Mouse (Mus musculus): ENCODE measurements at regions not wholly inside any gene's neighbourhood (a gene's known extent, or its start where the extent isn't known, plus 50 kb on each side); places are given as distances from the start of the nearest gene placed in this dataset.

- TF ChIP-seq CEBPB (IDR thresholded peaks at IDR 0.05; ENCODE audit: low read depth): no peak
- no peak for TF ChIP-seq MYOG (IDR thresholded peaks at IDR 0.05; ENCODE audit: control insufficient read depth, extremely low read depth, insufficient read length)
- TF ChIP-seq USF1 (IDR thresholded peaks at IDR 0.05; ENCODE audit: low read depth): no peak
- TF ChIP-seq MAX (IDR thresholded peaks at IDR 0.05): no peak
- no peak for TF ChIP-seq MYOD1 (IDR thresholded peaks at IDR 0.05; ENCODE audit: control insufficient read depth, insufficient read length, low read depth)
- Histone ChIP-seq H3K79me3 (ENCODE audit: low read depth) (no peaks in the 10 kb centered on the region), H3K4me3 (ENCODE audit: insufficient read depth, poor library complexity, severe bottlenecking) (no peak overlapping the region), H3ac (ENCODE audit: control insufficient read depth, insufficient read length, low read depth) (no peak overlapping the region), H3K27me3 (ENCODE audit: control insufficient read depth, insufficient read depth, insufficient read length) (no peaks in the 10 kb centered on the region), H3K79me2 (ENCODE audit: control insufficient read depth, insufficient read depth) (no peaks in the 10 kb centered on the region), H3K36me3 (ENCODE audit: control insufficient read depth, insufficient read depth) (no peaks in the 10 kb centered on the region)
Observed at GRCm38 (mm10) chr1:157798561-157799553, 292.3 kb downstream of the Sec16b start.

DNA sequence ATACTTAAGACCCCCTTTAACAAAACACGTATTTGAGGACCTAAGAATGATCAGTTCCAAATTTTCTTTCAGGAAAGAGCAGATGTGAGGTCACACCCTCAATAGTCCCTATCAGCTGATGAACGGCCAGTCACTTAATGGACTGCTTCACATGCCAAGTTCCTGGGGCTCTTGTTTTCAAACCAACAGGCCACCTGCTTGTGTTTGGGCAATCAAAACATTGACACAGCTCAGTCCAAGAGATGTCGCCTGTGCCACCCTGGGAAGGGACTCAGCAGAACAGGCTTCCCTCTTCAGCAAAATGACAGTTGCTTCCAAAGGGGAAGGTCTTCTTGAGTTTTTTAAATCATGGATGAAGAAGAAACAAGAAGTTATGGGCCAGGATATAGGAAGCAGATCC lies 294.6 kb downstream of the Sec16b start:
- Histone ChIP-seq H3K79me2 (ENCODE audit: control insufficient read depth, insufficient read depth) (no peaks in the 10 kb centered on the region), H3K36me3 (ENCODE audit: control insufficient read depth, insufficient read depth) (no peaks in the 10 kb centered on the region), H3K4me3 (ENCODE audit: insufficient read depth, poor library complexity, severe bottlenecking) (no peak overlapping the region), H3K27me3 (ENCODE audit: control insufficient read depth, insufficient read depth, insufficient read length) (no peaks in the 10 kb centered on the region), H3ac (ENCODE audit: control insufficient read depth, insufficient read length, low read depth) (no peak overlapping the region), H3K79me3 (ENCODE audit: low read depth) (no peaks in the 10 kb centered on the region)
- TF ChIP-seq MYOG (IDR thresholded peaks at IDR 0.05; ENCODE audit: control insufficient read depth, extremely low read depth, insufficient read length): no peak

- no peak overlapping the region for H3K4me3 ChIP-seq (ENCODE audit: insufficient read depth, poor library complexity, severe bottlenecking)
- H3K79me2 ChIP-seq (ENCODE audit: control insufficient read depth, insufficient read depth): no peaks in the 10 kb centered on the region
- no peaks in the 10 kb centered on the region for H3K27me3 ChIP-seq (ENCODE audit: control insufficient read depth, insufficient read depth, insufficient read length)
- TF ChIP-seq CTCF (IDR thresholded peaks at IDR 0.05; ENCODE audit: control insufficient read depth, insufficient read depth, insufficient read length) (no peak), MYOD1 (IDR thresholded peaks at IDR 0.05; ENCODE audit: control insufficient read depth, insufficient read length, low read depth) (no peak), MAX (IDR thresholded peaks at IDR 0.05) (no peak), USF1 (IDR thresholded peaks at IDR 0.05; ENCODE audit: low read depth) (no peak), FOSL1 (IDR thresholded peaks at IDR 0.05; ENCODE audit: insufficient read depth, low read length, poor library complexity, severe bottlenecking) (no peak), MYOG (IDR thresholded peaks at IDR 0.05; ENCODE audit: control insufficient read depth, extremely low read depth, insufficient read length) (no peak), CEBPB (IDR thresholded peaks at IDR 0.05; ENCODE audit: low read depth) (no peak)
- H3K36me3 ChIP-seq (ENCODE audit: control insufficient read depth, insufficient read depth): no peaks in the 10 kb centered on the region
- no peak overlapping the region for H3ac ChIP-seq (ENCODE audit: control insufficient read depth, insufficient read length, low read depth)
- H3K79me3 ChIP-seq (ENCODE audit: low read depth): no peaks in the 10 kb centered on the region
Observed at GRCm38 (mm10) chr1:157804229-157804628, 297.7 kb downstream of the Sec16b start.

GRCm38 (mm10) chr1:157806296-157806695 lies 299.8 kb downstream of the Sec16b start:
- no peaks in the 10 kb centered on the region for H3K36me3 ChIP-seq (ENCODE audit: control insufficient read depth, insufficient read depth)
- TF ChIP-seq USF1 (IDR thresholded peaks at IDR 0.05; ENCODE audit: low read depth) (no peak), CTCF (IDR thresholded peaks at IDR 0.05; ENCODE audit: control insufficient read depth, insufficient read depth, insufficient read length) (no peak), FOSL1 (IDR thresholded peaks at IDR 0.05; ENCODE audit: insufficient read depth, low read length, poor library complexity, severe bottlenecking) (no peak)
- no peak overlapping the region for H3ac ChIP-seq (ENCODE audit: control insufficient read depth, insufficient read length, low read depth)
- no peaks in the 10 kb centered on the region for H3K79me3 ChIP-seq (ENCODE audit: low read depth)
- no peak overlapping the region for H3K4me3 ChIP-seq (ENCODE audit: insufficient read depth, poor library complexity, severe bottlenecking)
- H3K79me2 ChIP-seq (ENCODE audit: control insufficient read depth, insufficient read depth): no peaks in the 10 kb centered on the region
- no peaks in the 10 kb centered on the region for H3K27me3 ChIP-seq (ENCODE audit: control insufficient read depth, insufficient read depth, insufficient read length)

DNA sequence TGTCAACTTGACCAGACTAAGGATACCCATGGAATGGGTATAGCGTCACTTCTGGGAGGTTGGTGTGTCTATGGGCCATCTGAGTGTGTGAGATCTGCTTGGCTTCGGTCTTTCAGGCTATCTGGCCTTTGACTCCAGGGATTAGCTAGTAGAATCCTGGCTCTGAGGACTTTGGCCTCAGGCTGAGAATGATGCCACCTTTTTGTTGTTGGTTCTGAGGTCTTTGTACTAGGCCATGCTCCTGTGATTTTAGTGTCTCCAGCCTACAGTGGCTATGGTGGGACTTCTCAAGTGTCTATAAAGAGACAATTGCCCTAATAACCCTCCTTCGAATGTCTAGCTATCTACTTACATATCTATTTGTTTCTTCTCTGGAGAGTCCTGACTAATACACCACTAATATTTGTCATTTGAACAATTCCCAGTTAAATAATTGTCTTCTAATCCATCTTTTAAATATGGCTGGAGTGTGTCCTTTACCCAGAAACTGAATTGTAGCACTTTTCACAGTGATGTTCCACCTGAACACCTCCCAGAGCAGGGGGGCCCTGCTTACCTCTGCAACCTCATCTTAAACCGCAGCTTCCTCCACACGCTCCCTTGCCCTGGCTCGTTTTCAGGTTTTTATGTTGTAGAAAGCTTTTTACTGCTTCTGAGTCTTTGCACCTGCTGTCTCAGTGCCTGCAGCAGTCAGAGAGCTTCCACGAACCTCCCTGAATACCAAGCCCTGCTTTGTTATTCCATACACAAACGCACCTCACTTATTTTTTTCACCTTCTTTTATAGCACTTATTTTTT lies 303.3 kb downstream of the Sec16b start:
- Histone ChIP-seq H3K79me3 (ENCODE audit: low read depth) (no peaks in the 10 kb centered on the region), H3K4me3 (ENCODE audit: insufficient read depth, poor library complexity, severe bottlenecking) (no peak overlapping the region), H3K27me3 (ENCODE audit: control insufficient read depth, insufficient read depth, insufficient read length) (no peaks in the 10 kb centered on the region), H3K79me2 (ENCODE audit: control insufficient read depth, insufficient read depth) (no peaks in the 10 kb centered on the region), H3ac (ENCODE audit: control insufficient read depth, insufficient read length, low read depth) (no peak overlapping the region), H3K36me3 (ENCODE audit: control insufficient read depth, insufficient read depth) (no peaks in the 10 kb centered on the region)
- TF ChIP-seq MYOD1 (IDR thresholded peaks at IDR 0.05; ENCODE audit: control insufficient read depth, insufficient read length, low read depth) (no peak), FOSL1 (IDR thresholded peaks at IDR 0.05; ENCODE audit: insufficient read depth, low read length, poor library complexity, severe bottlenecking) (no peak), USF1 (IDR thresholded peaks at IDR 0.05; ENCODE audit: low read depth) (no peak), MAX (IDR thresholded peaks at IDR 0.05) (no peak), CEBPB (IDR thresholded peaks at IDR 0.05; ENCODE audit: low read depth) (no peak), CTCF (IDR thresholded peaks at IDR 0.05; ENCODE audit: control insufficient read depth, insufficient read depth, insufficient read length) (no peak), MYOG (IDR thresholded peaks at IDR 0.05; ENCODE audit: control insufficient read depth, extremely low read depth, insufficient read length) (no peak)
